ENCODE assay signal across 17 mouse cellular contexts in genomic region chr2:144694923-144695322, GRCm38 (mm10).
"Had no signal": no experiment of that assay in that cellular context is flagged by ENCODE, and none has a peak within 500 bp of the region (broad histone marks: within the 10 kb centered on the region; RNA-seq: fewer than 3 reads in every experiment).

No protein-coding gene starts in this region.

- H3K4me1 ChIP-seq: liver, embryonic 13.5 days; megakaryocyte, embryonic 14.5 days; midbrain, embryonic 10.5 days; midbrain, embryonic 13.5 days; neural tube, embryonic 13.5 days had no signal

- H3K27ac ChIP-seq: left cerebral cortex, adult 2 months; liver, embryonic 13.5 days; midbrain, embryonic 10.5 days; midbrain, embryonic 13.5 days; neural tube, embryonic 13.5 days had no signal

- DNase-seq: kidney, adult 2 months; kidney, postnatal 10 days; kidney, postnatal 36 days; layer of hippocampus, postnatal 36 days; liver, embryonic 13.5 days; lung, adult 2 months; lung, postnatal 14 days; lung, postnatal 4 days; thymus, adult 18-20 months; thymus, postnatal 36 days had no signal

- H3K9me3 ChIP-seq: liver, embryonic 13.5 days; midbrain, embryonic 10.5 days; midbrain, embryonic 13.5 days had no signal

- ATAC-seq: midbrain, embryonic 13.5 days; midbrain, embryonic 16.5 days had no signal

- H3K4me2 ChIP-seq: liver, embryonic 13.5 days; midbrain, embryonic 13.5 days; neural tube, embryonic 13.5 days had no signal

- H3K27me3 ChIP-seq: liver, embryonic 13.5 days; megakaryocyte, embryonic 14.5 days; midbrain, embryonic 13.5 days; neural tube, embryonic 13.5 days had no signal

- H3K36me3 ChIP-seq: liver, embryonic 13.5 days; midbrain, embryonic 10.5 days; midbrain, embryonic 13.5 days; neural tube, embryonic 13.5 days had no signal

- H3K4me3 ChIP-seq: left cerebral cortex, adult 2 months; liver, embryonic 13.5 days; megakaryocyte, embryonic 14.5 days; midbrain, embryonic 10.5 days; midbrain, embryonic 13.5 days; myocyte; neural tube, embryonic 13.5 days had no signal

- H3K9ac ChIP-seq: liver, embryonic 13.5 days; midbrain, embryonic 13.5 days; neural tube, embryonic 13.5 days had no signal
